Mouse (Mus musculus): ENCODE results near the gene Zfhx3. TPM values are rescaled to one million over a fixed set of nuclear protein-coding genes. Genes with fewer than 3 reads are reported as not detected.

Zfhx3 gene
- polyA plus RNA-seq, 1 experiment from 2014 or later = 8.2 TPM

- no peak overlapping the region for H3K9ac ChIP-seq (replicated peaks; ENCODE audit: low read depth)
- no peak overlapping the region for H3K4me2 ChIP-seq (replicated peaks; ENCODE audit: low read depth, low read length)
- no peaks in the 10 kb centered on the region for H3K4me1 ChIP-seq (ENCODE audit: insufficient read depth, low read depth, low read length)
- no peaks in the 10 kb centered on the region for H3K9me3 ChIP-seq (ENCODE audit: low read length)
- H3K27me3 ChIP-seq (replicated peaks; ENCODE audit: insufficient read depth, low read length) = no peaks in the 10 kb centered on the region
- no peak overlapping the region for H3K4me3 ChIP-seq (ENCODE audit: low read depth, low read length)
- H3K36me3 ChIP-seq (ENCODE audit: insufficient read depth, low read length) = no peaks in the 10 kb centered on the region
- DNase-seq (ENCODE audit: low spot score) (no peak), ATAC-seq (no peak)
- no peak for TF ChIP-seq EP300 (IDR thresholded peaks at IDR 0.05)
- no peak for TF ChIP-seq CTCF (IDR thresholded peaks at IDR 0.05)
- WGBS = 74% methylated on average over 8 of the region's 8 CpGs
- H3K27ac ChIP-seq (ENCODE audit: low read length) = no peak overlapping the region
Observed at GRCm38 (mm10) chr8:107957566-107957965, 15.1 kb downstream of the Zfhx3 start.

GRCm38 (mm10) chr8:107960466-107960865, 18.0 kb downstream of the Zfhx3 start:
- ATAC-seq (no peak; the same call in 1 of the 2 replicates), DNase-seq (ENCODE audit: low spot score) (peak; percentile 47)
- peak overlapping the region; percentile 22; the same call in 1 of the 2 replicates for H3K4me2 ChIP-seq (replicated peaks; ENCODE audit: low read depth, low read length)
- H3K9me3 ChIP-seq (ENCODE audit: low read length) = no peaks in the 10 kb centered on the region
- H3K36me3 ChIP-seq (ENCODE audit: insufficient read depth, low read length) = no peaks in the 10 kb centered on the region
- H3K9ac ChIP-seq (replicated peaks; ENCODE audit: low read depth) = no peak overlapping the region
- H3K4me1 ChIP-seq (ENCODE audit: insufficient read depth, low read depth, low read length) = no peaks in the 10 kb centered on the region
- TF ChIP-seq EP300 (IDR thresholded peaks at IDR 0.05) (no peak), CTCF (IDR thresholded peaks at IDR 0.05) (no peak)
- no peak overlapping the region for H3K4me3 ChIP-seq (ENCODE audit: low read depth, low read length)
- no peaks in the 10 kb centered on the region for H3K27me3 ChIP-seq (replicated peaks; ENCODE audit: insufficient read depth, low read length)
- H3K27ac ChIP-seq (ENCODE audit: low read length) = no peak overlapping the region
- 31% methylated on average over 11 of the region's 11 CpGs for WGBS

GRCm38 (mm10) chr8:107960878-107961277, 18.4 kb downstream of the Zfhx3 start:
- H3K9me3 ChIP-seq (ENCODE audit: low read length) = no peaks in the 10 kb centered on the region
- DNase-seq (ENCODE audit: low spot score) = no peak
- H3K27me3 ChIP-seq (replicated peaks; ENCODE audit: insufficient read depth, low read length) = no peaks in the 10 kb centered on the region
- no peaks in the 10 kb centered on the region for H3K36me3 ChIP-seq (ENCODE audit: insufficient read depth, low read length)
- no peaks in the 10 kb centered on the region for H3K4me1 ChIP-seq (ENCODE audit: insufficient read depth, low read depth, low read length)
- peak overlapping the region; percentile 22; the same call in 1 of the 2 replicates for H3K4me2 ChIP-seq (replicated peaks; ENCODE audit: low read depth, low read length)
- ATAC-seq = no peak
- no peak overlapping the region for H3K9ac ChIP-seq (replicated peaks; ENCODE audit: low read depth)
- WGBS = 48% methylated on average over 8 of the region's 8 CpGs
- no peak overlapping the region for H3K27ac ChIP-seq (ENCODE audit: low read length)
- TF ChIP-seq EP300 (IDR thresholded peaks at IDR 0.05) = no peak
- TF ChIP-seq CTCF (IDR thresholded peaks at IDR 0.05) = no peak
- H3K4me3 ChIP-seq (ENCODE audit: low read depth, low read length) = no peak overlapping the region

- Histone ChIP-seq H3K9me3 (ENCODE audit: low read length) (no peaks in the 10 kb centered on the region), H3K27me3 (replicated peaks; ENCODE audit: insufficient read depth, low read length) (no peaks in the 10 kb centered on the region), H3K4me3 (ENCODE audit: low read depth, low read length) (no peak overlapping the region), H3K9ac (replicated peaks; ENCODE audit: low read depth) (no peak overlapping the region), H3K27ac (ENCODE audit: low read length) (no peak overlapping the region), H3K4me2 (replicated peaks; ENCODE audit: low read depth, low read length) (no peak overlapping the region), H3K4me1 (ENCODE audit: insufficient read depth, low read depth, low read length) (no peaks in the 10 kb centered on the region), H3K36me3 (ENCODE audit: insufficient read depth, low read length) (no peaks in the 10 kb centered on the region)
- no peak for TF ChIP-seq CTCF (IDR thresholded peaks at IDR 0.05)
- TF ChIP-seq EP300 (IDR thresholded peaks at IDR 0.05) = no peak
- ATAC-seq (no peak), DNase-seq (ENCODE audit: low spot score) (no peak)
- WGBS = 47% methylated on average over 4 of the region's 4 CpGs
Observed at GRCm38 (mm10) chr8:107972198-107972597, 29.8 kb downstream of the Zfhx3 start.

- no peaks in the 10 kb centered on the region for H3K9me3 ChIP-seq (ENCODE audit: low read length)
- H3K27me3 ChIP-seq (replicated peaks; ENCODE audit: insufficient read depth, low read length) = no peaks in the 10 kb centered on the region
- H3K27ac ChIP-seq (ENCODE audit: low read length) = no peak overlapping the region
- no peak for TF ChIP-seq CTCF (IDR thresholded peaks at IDR 0.05)
- TF ChIP-seq EP300 (IDR thresholded peaks at IDR 0.05) = no peak
- no peak overlapping the region for H3K4me3 ChIP-seq (ENCODE audit: low read depth, low read length)
- DNase-seq (ENCODE audit: low spot score) = no peak
- no peak overlapping the region for H3K4me2 ChIP-seq (replicated peaks; ENCODE audit: low read depth, low read length)
- H3K9ac ChIP-seq (replicated peaks; ENCODE audit: low read depth) = no peak overlapping the region
- H3K36me3 ChIP-seq (ENCODE audit: insufficient read depth, low read length) = no peaks in the 10 kb centered on the region
- WGBS = 79% methylated on average over 13 of the region's 13 CpGs
- H3K4me1 ChIP-seq (ENCODE audit: insufficient read depth, low read depth, low read length) = no peaks in the 10 kb centered on the region
- ATAC-seq = no peak
Observed at GRCm38 (mm10) chr8:107974451-107974850, 32.0 kb downstream of the Zfhx3 start.

- H3K4me1 ChIP-seq (ENCODE audit: insufficient read depth, low read depth, low read length) = no peaks in the 10 kb centered on the region
- no peaks in the 10 kb centered on the region for H3K36me3 ChIP-seq (ENCODE audit: insufficient read depth, low read length)
- no peak overlapping the region for H3K9ac ChIP-seq (replicated peaks; ENCODE audit: low read depth)
- H3K4me3 ChIP-seq (ENCODE audit: low read depth, low read length) = no peak overlapping the region
- DNase-seq (ENCODE audit: low spot score) = no peak
- H3K4me2 ChIP-seq (replicated peaks; ENCODE audit: low read depth, low read length) = no peak overlapping the region
- no peak for ATAC-seq
- no peak overlapping the region for H3K27ac ChIP-seq (ENCODE audit: low read length)
- H3K27me3 ChIP-seq (replicated peaks; ENCODE audit: insufficient read depth, low read length) = no peaks in the 10 kb centered on the region
- no peaks in the 10 kb centered on the region for H3K9me3 ChIP-seq (ENCODE audit: low read length)
- no peak for TF ChIP-seq EP300 (IDR thresholded peaks at IDR 0.05)
- TF ChIP-seq CTCF (IDR thresholded peaks at IDR 0.05) = no peak
- WGBS = 78% methylated on average over 1 of the region's 1 CpGs
Observed at GRCm38 (mm10) chr8:107978247-107978646, 35.8 kb downstream of the Zfhx3 start.

- no peak for ATAC-seq
- TF ChIP-seq CTCF (IDR thresholded peaks at IDR 0.05) = no peak
- no peak for TF ChIP-seq EP300 (IDR thresholded peaks at IDR 0.05)
- 57% methylated on average over 10 of the region's 10 CpGs for WGBS
Observed at GRCm38 (mm10) chr8:107980618-107981017, 38.2 kb downstream of the Zfhx3 start.

More at GRCm38 (mm10) chr8:107980618-107981017, 38.2 kb downstream of the Zfhx3 start:
- DNase-seq (ENCODE audit: low spot score) = no peak
- Histone ChIP-seq H3K4me3 (ENCODE audit: low read depth, low read length) (no peak overlapping the region), H3K9me3 (ENCODE audit: low read length) (no peaks in the 10 kb centered on the region), H3K27me3 (replicated peaks; ENCODE audit: insufficient read depth, low read length) (no peaks in the 10 kb centered on the region), H3K4me2 (replicated peaks; ENCODE audit: low read depth, low read length) (no peak overlapping the region), H3K9ac (replicated peaks; ENCODE audit: low read depth) (no peak overlapping the region), H3K27ac (ENCODE audit: low read length) (no peak overlapping the region), H3K36me3 (ENCODE audit: insufficient read depth, low read length) (no peaks in the 10 kb centered on the region), H3K4me1 (ENCODE audit: insufficient read depth, low read depth, low read length) (no peaks in the 10 kb centered on the region)
